Mouse (Mus musculus): ENCODE results near the gene 4930435E12Rik.

GRCm38 (mm10) chr16:38774964-38775746 lies 53.4 kb downstream of the 4930435E12Rik start:
- TF ChIP-seq ZC3H11A (IDR thresholded peaks at IDR 0.05; ENCODE audit: borderline replicate concordance, low read depth, low read length) (no peak), ZNF384 (IDR thresholded peaks at IDR 0.05; ENCODE audit: low read depth, low read length) (no peak), CHD2 (IDR thresholded peaks at IDR 0.05; ENCODE audit: low read depth, low read length) (no peak)

All from ES-E14 (cell line).